Mouse (Mus musculus): ENCODE data around the gene Dhx16.

DNA sequence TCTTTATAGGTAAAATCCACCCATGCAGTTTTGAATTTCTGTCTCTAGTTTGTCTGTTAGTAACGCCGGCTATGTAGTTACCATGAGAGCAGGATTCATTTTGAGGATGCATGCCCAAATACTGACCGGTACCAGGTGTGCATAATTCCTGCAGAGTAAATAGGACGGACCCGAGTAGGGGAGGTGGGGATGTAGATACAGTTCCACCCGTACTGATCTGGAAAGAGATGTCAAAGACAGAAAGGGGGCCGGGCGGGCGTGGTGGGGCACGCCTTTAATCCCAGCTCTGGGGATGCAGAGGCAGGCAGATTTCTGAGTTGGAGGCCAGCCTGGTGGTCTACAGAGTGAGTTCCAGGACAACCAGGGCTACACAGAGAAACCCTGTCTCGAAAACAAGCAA lies 37.6 kb upstream of the Dhx16 start:
- TF ChIP-seq GATA1 (IDR thresholded peaks at IDR 0.05; ENCODE audit: borderline replicate concordance, low read length) (no peak), FLI1 (IDR thresholded peaks at IDR 0.05; ENCODE audit: low read length) (no peak)

Data from megakaryocyte, embryonic 14.5 days (primary cell).